Mouse (Mus musculus): Measurements from ENCODE around the gene Larp6.

Gene Larp6

GRCm38 (mm10) chr9:60715271-60715670 lies 2.5 kb downstream of the Larp6 start:
- DNase-seq (ENCODE audit: low read depth): no peak

- DNase-seq (ENCODE audit: low read depth): no peak
These were observed 3.0 kb downstream of the Larp6 start for GRCm38 (mm10) chr9:60715828-60716227.

- DNase-seq (ENCODE audit: low read depth): peak; percentile 51
These were observed 5.5 kb downstream of the Larp6 start for GRCm38 (mm10) chr9:60718284-60718683.

GRCm38 (mm10) chr9:60719687-60720086 lies 6.9 kb downstream of the Larp6 start:
- DNase-seq (ENCODE audit: low read depth): no peak

- no peak for DNase-seq (ENCODE audit: low read depth)
These were observed 12.2 kb downstream of the Larp6 start for GRCm38 (mm10) chr9:60724968-60725367.

GRCm38 (mm10) chr9:60734321-60734720 lies 21.5 kb downstream of the Larp6 start:
- no peak for DNase-seq (ENCODE audit: low read depth)

GRCm38 (mm10) chr9:60739126-60739525 lies 26.3 kb downstream of the Larp6 start:
- no peak for DNase-seq (ENCODE audit: low read depth)

- no peak for DNase-seq (ENCODE audit: low read depth)
These were observed 28.6 kb downstream of the Larp6 start for GRCm38 (mm10) chr9:60741436-60741835.

GRCm38 (mm10) chr9:60742516-60742915 lies 29.7 kb downstream of the Larp6 start:
- no peak for DNase-seq (ENCODE audit: low read depth)

- DNase-seq (ENCODE audit: low read depth): no peak
These were observed 30.6 kb downstream of the Larp6 start for GRCm38 (mm10) chr9:60743180-60743900.

- DNase-seq (ENCODE audit: low read depth): peak; percentile 45
These were observed 31.6 kb downstream of the Larp6 start for GRCm38 (mm10) chr9:60744171-60744969.

GRCm38 (mm10) chr9:60744971-60745370 lies 32.2 kb downstream of the Larp6 start:
- DNase-seq (ENCODE audit: low read depth): no peak

- DNase-seq (ENCODE audit: low read depth): no peak
These were observed 33.8 kb downstream of the Larp6 start for GRCm38 (mm10) chr9:60746561-60746960.

- no peak for DNase-seq (ENCODE audit: low read depth)
These were observed 34.9 kb downstream of the Larp6 start for GRCm38 (mm10) chr9:60747672-60748071.

GRCm38 (mm10) chr9:60748191-60748590 lies 35.4 kb downstream of the Larp6 start:
- no peak for DNase-seq (ENCODE audit: low read depth)

GRCm38 (mm10) chr9:60749105-60749504 lies 36.3 kb downstream of the Larp6 start:
- DNase-seq (ENCODE audit: low read depth): no peak

- DNase-seq (ENCODE audit: low read depth): no peak
These were observed 38.3 kb downstream of the Larp6 start for GRCm38 (mm10) chr9:60751098-60751497.

- no peak for DNase-seq (ENCODE audit: low read depth)
These were observed 39.2 kb downstream of the Larp6 start for GRCm38 (mm10) chr9:60751971-60752370.

- DNase-seq (ENCODE audit: low read depth): no peak
These were observed 39.8 kb downstream of the Larp6 start for GRCm38 (mm10) chr9:60752636-60753035.

- peak; percentile 67 for DNase-seq (ENCODE audit: low read depth)
These were observed 43.5 kb downstream of the Larp6 start for GRCm38 (mm10) chr9:60756258-60756657.

GRCm38 (mm10) chr9:60756866-60757740 lies 44.3 kb downstream of the Larp6 start:
- DNase-seq (ENCODE audit: low read depth): no peak

- no peak for DNase-seq (ENCODE audit: low read depth)
These were observed 45.0 kb downstream of the Larp6 start for GRCm38 (mm10) chr9:60757817-60758216.
